Mouse (Mus musculus) spleen, postnatal 36 days (tissue): ENCODE measurements at regions not wholly inside any gene's neighbourhood (a gene's known extent, or its start where the extent isn't known, plus 50 kb on each side); places are given as distances from the start of the nearest gene placed in this dataset.
A peak's percentile ranks its signal among the peaks of the same experiment; 100 is the strongest.

Experiments
- DNase-seq, 2 experiments: peaks; one replicate each; pipeline ENCODE4 v3.0.0; 2022; ENCODE audit warnings: low spot score in 2 of 2, mixed read lengths in 1 of 2

DNA sequence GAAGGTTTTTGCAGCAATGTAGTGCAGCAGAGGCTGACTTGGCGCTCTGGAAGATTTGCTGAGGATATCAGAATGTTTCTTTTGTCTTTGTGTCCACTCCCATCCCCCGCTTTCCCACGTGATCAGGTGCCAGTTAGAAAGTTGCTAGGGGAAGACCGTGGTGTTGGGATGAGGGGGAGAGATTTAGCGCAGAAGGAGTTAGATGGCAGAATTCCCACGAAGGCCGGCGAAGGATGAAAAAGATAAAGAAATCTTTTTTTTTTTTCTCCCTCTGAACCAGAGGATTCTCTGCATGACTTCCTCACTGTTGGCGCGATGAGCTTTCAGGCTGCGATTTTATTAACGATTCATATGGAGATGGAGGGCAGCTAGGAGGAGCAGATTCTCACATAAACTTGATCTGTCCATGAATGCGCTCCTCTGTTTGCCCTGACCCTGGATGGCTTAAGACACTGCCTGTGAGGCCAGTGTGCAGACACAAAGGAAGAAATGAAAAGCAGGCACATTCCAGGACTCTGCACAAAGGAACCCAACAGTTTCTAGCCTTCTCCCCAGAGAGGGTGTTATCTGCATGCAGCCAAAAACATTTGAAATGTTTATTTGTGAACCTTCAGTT, 201.5 kb downstream of the Gm11146 start:
- DNase-seq, result no peak

DNA sequence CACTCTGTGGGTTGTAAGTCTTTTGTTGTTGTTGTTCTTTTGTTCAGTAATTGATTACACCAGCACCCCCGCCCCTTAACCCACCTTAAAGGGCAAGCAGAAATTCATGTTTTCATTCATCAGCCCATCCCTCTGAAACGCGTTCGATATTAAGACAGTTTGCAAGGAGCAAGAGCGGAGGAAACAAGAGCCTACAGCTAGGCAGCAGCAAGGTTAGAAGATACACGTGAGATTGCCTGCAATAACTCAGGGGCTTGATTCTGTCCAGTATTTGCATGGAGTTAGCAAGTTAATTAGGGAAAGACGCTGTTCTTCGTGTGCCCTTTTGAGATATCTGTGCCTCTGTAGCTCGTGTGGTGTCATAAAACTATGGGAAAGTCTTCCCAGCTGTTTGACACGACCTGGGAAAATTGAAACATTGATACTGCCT, 202.0 kb downstream of the Gm11146 start:
- DNase-seq, result no peak

DNA sequence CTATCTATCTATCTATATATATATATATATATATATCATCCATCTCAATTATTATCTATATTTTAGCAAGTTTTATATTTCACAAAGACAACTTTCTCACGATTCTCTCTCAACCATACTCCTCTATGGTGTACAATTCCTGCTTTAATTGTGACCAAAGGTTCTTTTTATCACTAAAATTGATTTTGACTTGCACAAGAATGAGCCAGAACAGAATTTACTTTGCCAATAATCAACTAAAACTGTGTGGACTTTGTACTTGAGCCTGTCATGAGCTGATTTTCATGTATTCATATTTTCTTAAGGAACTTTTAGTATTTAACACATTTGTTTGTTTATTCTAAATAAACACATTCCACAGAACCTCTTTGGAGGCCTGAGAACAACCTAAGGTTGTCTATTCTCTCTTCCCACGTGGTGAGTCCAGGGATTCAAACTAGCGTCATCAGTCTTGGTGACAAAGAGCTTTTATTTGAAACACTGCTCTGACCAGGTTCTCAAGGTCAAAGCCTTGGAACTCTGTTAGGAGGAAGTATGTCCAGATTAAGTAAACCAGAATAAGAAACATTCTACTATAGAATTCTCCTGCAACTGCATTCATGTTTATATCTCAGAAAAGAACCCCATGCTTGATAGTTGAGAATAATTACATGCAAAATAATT, 207.7 kb downstream of the Gm11146 start:
- DNase-seq, result no peak

DNA sequence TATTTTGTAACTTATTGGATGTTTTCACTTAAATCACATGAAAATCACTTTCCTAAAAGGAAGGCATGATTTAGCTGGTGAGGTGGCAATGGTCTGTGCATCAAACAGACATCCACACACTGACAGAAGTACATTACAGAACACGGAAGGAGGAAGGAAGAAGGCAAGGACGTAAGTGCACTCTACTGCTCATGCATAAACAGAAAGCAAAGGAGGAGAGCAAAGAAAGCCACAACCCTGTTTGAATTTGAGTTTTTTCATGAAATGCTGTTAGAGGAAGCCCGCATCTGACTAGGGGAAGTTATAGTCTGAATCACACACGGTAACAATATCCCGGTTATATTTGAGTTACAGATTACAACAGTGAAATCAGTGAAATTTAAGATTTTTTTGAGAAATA, 208.4 kb downstream of the Gm11146 start:
- DNase-seq, result peak in 1 of 2 experiments; percentile 6

DNA sequence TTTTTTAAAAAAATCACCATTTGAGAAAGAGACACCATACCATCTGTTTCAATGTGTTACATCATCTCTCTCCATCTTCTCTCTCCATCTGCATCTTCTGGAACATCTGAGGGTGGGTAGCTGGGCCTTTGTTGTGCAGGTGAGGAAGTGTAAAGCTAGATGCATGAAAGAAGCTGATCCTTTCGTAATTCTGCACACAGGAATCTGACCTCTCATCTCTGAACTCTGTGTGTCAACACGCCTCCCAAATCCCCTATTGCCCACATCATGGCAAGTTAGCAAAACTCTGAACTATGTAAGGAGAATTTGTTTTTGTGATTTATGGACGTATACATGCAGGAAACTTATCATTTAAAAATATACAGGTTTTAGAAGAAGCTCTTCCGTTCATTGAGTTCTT, 209.7 kb downstream of the Gm11146 start:
- DNase-seq, result no peak

DNA sequence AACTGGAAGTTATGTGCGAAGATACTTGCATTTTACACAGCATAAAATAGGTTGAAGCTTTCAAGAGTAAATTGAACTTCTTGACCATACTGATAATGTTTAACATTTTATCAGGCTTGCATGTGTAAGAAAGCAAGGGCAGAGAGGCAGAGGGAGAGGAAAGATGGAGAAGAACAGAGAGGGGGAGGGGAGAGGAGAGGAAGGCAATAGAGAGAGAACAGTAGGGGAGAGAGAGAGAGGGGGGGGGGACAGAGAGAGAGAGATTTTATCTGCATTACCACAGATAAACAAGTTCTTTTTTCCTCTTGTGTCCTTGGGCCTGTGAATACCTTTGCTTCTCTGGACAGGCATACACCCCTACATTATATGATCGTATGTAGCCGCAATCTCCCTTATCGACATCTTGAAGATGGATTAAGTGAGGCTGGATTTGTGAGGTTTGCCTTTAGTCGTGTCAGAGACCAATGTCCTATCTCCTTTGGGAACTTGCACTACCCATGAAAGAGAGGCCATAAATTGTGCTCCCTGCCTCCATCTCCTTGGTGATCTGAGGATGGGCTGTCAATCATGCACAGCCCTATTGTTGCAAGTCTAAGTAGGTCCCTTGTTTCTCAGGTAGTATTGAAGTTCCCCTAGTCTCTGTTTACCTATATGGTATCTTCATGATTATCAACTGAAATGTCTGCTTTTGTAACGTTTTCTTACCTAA, 217.7 kb downstream of the Gm11146 start:
- DNase-seq, result no peak

DNA sequence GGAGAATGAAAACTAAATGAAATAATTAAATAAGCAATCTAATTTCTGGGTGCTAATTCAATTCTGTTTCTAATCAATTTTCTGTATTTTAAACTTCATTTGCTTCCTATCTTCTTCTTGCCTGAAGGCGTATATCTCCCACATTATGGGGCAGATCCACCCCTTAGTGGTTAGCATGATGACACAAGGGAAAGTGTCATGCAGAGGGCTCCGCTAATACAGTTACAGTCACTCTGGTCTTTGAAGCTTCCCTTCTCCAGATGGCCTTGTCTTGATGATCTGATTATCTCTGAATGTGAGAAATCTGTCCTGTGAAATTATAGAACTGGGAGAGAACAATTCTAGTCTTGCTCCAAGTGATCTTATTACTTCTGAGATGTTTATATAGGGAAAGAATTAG, 219.1 kb downstream of the Gm11146 start:
- DNase-seq, result no peak

DNA sequence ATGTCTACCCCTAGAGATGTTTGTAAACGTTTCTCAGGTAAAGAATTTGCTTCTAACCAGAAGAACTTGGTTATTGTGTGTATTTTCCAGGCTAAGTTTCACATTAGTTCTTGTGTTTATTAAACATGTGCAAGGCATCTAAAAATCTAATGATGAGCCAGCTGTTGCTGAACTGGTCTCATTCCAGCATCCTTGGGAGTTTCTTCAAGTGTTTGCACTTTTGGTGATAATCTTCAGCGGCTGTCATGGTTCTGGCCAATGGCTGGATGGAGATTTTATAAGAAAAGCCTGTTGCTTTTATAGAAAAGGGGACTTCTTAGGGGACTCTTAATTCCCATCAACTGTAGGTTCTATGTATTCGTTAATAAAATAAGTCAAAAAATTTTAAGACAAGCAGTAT, 229.1 kb downstream of the Gm11146 start:
- DNase-seq, result no peak

DNA sequence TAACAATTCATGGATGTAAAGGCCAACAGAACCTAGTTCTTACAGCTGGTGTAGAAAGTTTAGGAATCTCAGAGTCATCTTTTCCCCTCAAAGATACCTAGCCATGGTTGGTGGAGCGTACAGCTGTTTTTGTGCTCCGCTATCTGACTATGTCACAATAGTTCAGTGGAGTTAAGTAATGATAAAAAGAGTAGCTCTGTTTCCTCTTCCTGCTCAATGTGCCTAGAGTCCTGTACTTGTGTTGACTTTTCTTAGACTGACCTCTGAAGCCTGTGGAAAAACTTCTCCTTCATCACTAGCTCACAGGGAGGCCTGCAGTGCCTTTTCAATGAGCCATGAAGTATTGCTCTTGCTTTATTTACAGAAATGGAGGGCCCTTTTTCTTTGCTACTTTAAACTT, 232.1 kb downstream of the Gm11146 start:
- no peak for DNase-seq

DNA sequence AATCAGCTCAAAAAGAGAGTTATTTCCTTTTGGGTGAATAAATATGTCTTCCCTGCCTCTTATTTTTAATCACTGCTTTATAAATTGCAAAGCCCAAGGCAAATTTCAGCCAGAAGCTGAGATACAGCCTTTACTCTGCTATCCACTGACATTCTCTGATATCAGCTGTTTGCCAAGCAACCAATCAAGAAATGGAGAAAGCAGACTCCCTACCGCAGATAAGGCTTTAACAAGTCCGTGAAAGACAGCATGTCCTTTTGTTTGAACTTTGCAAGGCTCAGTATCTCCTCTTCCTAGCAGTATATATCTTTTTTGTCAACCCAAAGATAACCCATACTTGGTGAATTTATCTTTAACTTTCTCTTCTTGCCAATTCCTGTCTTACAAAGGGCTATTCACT, 236.6 kb downstream of the Gm11146 start:
- DNase-seq, result no peak

DNA sequence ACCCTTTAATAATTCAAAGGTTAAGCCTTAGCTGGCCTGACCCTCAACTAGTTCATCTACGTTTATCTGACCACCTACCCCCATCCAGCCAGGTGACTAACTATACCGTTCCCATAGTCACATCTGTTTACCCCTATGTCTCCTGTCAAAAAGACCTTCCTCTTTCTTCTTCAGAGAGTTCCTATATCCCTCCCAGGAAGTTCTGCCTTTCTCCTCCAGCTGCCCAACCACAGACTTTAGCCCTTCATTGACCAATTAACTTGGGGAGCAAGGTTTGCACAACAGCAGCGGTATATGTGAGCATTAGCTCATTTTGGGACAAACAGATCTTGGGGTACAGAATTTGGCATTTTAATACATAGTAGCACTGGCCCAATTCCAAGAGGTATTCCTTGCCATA, 237.5 kb downstream of the Gm11146 start:
- no peak for DNase-seq

DNA sequence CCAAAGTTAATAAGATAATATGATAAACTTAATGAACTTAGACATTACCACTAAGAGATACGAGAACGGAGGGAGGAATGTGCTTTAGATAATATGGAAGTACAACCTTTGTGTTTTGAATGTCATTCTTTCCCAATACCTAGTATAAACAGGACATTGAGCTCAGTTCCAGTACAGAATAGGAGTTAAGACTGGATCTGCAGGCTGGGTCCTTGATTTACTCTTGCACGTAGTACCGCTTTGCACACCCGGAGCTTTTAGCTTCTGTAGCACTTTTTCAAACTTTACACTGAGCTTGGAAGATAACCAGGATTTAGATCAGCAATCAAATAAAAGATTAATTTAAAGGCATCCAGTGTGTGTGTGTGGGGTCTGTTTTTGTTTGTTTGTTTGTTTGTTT, 242.7 kb downstream of the Gm11146 start:
- no peak for DNase-seq

DNA sequence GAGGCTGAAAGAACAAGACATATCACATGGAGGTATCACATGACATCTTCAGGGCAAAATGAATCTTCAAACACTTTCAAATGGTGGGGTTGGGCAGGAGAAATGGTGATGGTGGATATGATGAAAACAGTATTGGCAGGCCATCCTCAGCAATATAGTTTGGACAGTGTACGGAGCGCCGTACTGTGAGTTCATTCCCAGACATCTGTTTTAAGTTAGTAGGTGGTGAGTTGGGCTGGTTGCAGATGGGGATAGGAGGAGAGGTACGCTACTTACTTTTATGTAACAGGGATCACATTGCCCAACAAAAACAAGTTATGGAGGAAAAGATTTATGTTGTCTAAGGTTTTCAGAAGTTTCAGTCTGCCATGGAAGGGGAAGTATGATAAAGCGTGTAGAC, 246.6 kb downstream of the Gm11146 start:
- no peak for DNase-seq

DNA sequence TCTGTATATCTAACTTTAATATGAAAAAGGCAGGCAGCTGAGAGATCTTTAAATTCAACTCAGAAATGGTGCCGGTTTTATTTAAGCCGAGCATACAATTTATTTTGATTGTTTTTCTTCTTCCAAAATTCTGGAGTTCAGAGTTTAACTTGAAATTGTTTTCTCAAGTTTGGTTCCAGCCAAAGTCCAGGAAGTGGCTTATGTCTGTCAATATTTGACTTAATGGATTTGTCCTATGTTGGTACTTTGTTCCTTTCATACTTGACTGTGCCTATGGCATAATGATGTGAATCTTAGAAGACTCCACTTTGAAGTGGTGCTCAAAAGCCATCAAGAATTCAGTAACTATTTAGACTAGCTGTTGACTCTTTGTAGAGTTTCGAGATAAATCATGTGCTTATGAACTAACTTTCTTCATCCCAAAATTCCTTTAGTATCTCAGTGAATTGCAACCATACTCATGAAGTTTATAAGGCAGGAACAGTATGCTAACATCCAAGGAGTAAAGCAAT, 247.6 kb downstream of the Gm11146 start:
- DNase-seq, result no peak

DNA sequence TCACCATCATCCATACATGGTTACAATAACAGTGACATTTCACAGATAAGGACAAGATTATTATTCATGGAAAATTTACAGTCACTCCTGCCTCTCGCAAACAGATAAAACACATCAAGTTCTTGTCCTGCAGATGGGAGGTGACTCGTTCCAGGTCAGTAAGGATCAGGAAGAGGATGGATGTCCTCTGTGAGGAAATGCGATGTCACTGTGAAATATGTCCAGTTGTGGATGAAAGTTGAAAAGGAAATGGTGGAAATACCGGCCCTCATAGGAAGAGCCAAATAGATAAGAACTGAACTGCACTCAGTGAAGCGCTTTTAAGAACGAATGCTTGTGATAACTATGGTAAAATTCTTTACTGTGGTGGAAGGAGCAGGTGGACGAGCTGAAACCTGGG, 255.8 kb downstream of the Gm11146 start:
- no peak for DNase-seq

DNA sequence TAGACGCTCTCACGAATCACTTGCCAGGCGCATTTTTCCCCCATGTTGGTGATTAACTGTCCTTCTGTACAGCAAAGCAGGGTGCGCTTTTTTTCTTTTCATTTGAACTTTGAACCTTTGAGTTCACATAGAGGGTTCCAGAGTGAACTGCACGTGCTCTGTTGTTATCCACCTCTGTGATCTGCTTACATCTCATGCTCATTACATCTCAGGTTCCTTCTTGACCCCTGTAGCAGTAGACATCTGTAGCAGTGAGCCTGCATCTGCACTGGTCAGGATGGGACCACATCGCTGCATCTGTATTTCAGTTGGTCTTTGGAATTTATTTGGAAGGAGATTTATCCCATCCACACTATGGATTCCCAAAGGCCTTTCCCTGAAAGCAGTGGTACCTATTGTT, 269.6 kb downstream of the Gm11146 start:
- DNase-seq, result no peak

DNA sequence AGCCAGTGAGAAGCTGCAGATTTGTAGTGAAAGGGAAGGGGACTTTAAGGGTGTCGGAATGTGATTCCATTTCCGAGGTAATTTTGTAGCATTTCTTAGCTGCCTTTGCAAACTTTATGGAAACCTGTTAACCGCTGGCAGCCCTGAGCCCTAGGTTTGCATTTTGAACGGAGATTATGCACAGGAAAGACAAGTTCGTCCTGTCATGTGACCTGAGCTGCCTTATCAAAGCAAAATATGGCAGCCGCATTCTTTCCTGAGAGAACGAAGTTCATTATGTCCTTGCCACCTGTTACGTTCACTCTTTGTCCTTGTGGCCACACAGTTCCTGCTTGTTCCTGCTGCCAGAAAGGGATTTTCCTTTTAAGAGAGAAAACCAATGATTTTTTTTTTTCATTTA, 270.9 kb downstream of the Gm11146 start:
- DNase-seq, result peak; percentile 1 to 3

DNA sequence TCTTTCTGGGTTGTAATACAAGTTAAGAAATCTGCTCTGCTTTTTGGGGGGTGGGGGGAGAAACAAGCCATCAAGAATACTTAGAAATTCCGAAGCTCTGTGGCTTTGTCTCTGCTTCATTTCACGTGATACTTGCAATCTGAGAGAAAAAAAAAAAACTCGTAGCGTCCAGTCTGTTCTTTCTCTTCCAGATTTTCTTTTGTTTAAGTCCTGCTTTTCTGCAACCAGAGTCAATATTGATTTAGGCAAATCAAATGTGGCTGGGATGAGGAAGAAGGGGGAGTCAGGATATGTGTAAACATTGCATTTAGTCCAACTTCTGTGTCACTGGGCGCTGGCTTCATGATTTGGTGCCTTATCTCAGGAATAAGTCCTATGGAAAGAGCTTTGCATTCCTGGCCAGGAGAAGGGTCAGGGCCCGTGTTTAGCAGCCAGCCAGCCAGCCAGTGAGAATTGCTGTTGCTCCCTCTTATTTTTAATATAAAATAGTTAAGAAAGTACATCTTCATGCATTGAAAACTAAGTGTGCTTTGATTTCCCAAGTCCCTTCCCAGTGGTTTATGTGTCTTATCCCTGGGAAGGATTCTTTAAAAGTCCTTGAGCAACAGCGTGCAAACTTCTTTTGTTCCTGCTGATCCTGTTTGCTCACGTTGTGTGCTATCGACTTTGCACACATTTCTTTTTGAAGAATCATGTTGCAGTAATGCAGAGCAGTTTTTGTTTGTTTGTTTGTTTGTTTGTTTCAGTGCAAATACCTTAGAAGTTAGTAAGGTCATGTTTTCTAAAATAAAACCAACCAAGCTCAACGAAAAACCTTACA, 272.0 kb downstream of the Gm11146 start:
- no peak for DNase-seq

DNA sequence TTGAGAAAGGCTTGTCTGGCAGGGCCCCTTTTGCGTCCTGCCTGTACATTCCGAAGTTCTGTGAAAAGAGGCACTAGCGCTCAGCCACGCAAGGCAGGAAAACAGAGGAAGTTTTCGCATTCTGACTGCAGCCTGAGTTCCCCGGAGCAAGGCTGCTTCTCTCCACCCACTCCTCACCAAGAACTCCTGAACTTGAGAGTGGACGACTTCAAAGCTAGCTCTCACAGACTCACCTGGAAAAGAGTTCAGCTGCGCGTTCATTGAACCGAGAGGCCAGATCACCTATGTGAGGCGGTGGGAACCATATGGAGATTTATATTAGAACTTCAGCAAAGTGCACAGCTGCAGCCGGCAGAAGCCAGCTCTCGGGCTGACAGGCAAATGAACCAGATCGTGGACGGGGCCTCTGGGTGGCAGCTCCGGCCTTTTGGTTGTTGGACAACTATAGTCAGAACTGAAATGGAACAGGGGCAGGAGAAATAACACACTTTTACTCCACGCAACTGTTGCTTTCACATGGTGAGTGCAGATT, 272.7 kb downstream of the Gm11146 start:
- DNase-seq, result peak in 1 of 2 experiments; percentile 1

DNA sequence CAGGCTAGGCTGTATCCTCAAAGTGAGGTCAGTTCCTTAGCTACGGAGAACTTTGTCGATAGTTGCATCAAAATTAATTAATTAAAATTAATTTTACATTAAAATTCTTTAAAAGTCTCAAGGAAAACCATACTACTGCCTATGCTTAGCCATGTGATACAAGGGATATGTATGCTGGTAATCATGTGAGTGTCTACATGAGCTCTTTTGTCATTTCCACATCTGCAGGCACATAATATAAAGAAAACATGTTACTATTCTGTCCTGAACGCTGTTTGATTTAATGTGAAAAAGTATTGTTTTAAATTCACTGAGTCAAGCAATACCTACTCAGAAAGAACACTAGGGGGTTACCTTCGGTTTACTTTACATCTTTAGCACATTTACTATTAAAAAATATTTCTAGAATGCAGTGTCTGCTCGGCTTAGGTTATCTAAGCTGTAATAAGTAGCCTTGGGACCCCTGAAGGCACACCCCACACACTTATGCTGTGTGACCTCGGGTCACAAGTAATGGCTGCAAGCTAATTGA, 273.2 kb downstream of the Gm11146 start:
- DNase-seq, result no peak

DNA sequence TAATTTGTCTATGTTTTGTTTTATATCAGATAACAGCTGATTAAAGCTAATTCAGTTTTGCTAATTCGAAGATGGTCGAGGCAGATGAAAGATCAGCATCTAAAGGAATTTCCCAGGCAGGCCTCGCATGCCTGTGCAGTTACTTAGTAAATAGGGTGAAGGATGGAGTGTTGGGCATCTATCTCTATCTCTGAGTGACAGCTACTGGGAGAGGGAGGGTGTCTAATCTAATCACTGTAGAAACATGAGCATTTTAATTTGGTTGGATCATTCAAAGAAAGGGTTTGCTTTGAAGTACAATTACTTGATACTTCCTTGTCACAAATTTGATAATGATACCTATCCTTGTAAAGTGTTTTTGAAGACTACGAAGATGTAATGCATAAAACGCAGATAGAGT, 273.8 kb downstream of the Gm11146 start:
- no peak for DNase-seq

DNA sequence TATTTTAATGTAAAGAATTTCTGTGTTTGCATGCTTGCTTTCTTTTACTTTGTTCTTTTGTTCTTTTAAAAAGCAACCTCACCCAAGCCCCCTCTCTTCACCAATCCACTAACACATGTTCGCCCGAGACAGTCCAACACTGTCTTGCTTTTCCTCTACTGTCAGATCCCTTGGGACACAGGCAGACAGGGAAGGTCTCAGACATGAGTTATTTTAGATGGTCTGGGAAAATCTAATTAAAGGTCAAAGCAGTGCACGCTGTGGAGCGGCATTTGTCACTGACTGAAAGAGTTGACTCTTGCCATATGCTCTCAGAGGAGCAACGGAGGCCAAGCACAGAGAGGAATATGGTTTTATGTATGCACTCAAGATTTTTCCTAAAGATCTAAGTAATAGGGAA, 279.6 kb downstream of the Gm11146 start:
- DNase-seq, result no peak
